Mouse (Mus musculus): ENCODE measurements around the gene Rrp15. TPM values are rescaled to one million over a fixed set of nuclear protein-coding genes. Genes with fewer than 3 reads are reported as not detected.
A peak's percentile ranks its signal among the peaks of the same experiment; 100 is the strongest.

Rrp15 gene
- polyA plus RNA-seq, 1 experiment, result 0.16 TPM

DNA sequence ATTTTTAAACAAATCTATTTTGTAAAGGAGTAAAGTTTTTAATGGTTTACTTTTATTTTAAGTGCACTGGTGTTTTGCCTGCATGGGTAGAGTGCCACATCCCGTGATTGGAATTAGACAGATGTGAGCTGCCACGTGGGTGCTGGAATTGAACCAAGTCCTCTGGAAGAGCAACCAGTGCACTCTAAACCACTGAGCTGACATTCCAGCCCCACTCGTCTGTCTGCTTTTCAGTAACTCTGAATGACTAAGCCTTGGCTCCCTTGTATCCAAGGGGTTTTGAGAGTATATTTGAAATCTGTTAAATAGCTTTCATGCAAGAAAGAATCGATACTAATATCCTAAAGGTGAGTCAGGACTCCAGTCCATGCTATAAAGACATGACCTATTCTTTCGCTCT, 30.3 kb downstream of the Rrp15 start:
- Histone ChIP-seq H3K9me3 (ENCODE audit: control insufficient read depth, low read length) (no peaks in the 10 kb centered on the region), H3K36me3 (ENCODE audit: control insufficient read depth) (peaks cover 46% of the 10 kb centered on the region), H3K4me1 (ENCODE audit: control insufficient read depth) (no peaks in the 10 kb centered on the region), H3K27me3 (ENCODE audit: control insufficient read depth) (no peaks in the 10 kb centered on the region), H3K4me3 (replicated peaks) (no peak overlapping the region)
- TF ChIP-seq GATA1 (IDR thresholded peaks at IDR 0.05; ENCODE audit: low read length) (no peak), TAL1 (IDR thresholded peaks at IDR 0.05; ENCODE audit: low read length) (no peak)

DNA sequence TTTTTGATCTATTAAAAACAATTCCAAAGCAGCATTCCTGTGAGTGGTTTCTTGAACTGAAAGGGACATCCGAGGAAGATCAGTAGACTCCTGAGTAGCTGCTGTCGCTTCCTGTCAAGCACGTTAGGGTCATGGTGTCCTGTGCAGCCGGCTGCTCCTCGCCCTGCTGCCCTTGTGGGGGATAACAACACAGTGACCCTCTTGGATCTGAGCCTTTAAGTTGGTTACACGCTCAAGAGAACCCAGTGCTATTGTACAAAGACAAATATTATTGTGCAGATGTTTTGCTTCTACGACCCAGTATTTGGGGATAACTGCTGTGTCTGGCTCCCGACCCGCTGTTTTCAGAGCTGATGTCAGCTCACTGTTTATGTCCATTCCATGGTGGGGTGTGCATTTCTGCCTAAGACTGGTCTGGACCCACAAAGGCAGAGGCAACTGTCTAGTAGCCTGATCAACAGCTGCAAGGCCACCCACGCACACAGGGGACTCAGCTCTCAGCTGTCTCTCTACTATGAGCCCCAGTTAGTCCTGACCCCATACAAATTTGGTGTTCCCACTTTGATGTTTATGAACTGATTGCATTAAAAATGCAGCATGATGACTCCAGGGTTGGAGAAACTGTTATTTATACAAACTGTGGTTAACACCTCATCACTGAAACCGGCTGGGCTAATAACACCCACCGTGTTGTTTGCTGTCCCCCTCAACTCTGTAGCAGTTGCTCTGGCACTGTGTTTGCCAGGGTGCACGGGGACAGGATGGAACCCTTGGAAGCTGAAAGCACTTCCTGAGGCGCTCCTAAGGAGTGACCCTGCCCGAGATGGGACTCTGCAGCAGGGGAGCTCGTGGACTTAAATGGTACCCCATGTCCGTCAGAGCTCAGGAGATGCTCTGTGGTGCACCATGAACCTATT, 33.9 kb downstream of the Rrp15 start:
- Histone ChIP-seq H3K4me3 (replicated peaks) (no peak overlapping the region), H3K4me1 (ENCODE audit: control insufficient read depth) (no peaks in the 10 kb centered on the region), H3K27me3 (ENCODE audit: control insufficient read depth) (no peaks in the 10 kb centered on the region), H3K9me3 (ENCODE audit: control insufficient read depth, low read length) (no peaks in the 10 kb centered on the region), H3K36me3 (ENCODE audit: control insufficient read depth) (peaks cover 33% of the 10 kb centered on the region)
- no peak for TF ChIP-seq TAL1 (IDR thresholded peaks at IDR 0.05; ENCODE audit: low read length)
- TF ChIP-seq GATA1 (IDR thresholded peaks at IDR 0.05; ENCODE audit: low read length), result no peak

DNA sequence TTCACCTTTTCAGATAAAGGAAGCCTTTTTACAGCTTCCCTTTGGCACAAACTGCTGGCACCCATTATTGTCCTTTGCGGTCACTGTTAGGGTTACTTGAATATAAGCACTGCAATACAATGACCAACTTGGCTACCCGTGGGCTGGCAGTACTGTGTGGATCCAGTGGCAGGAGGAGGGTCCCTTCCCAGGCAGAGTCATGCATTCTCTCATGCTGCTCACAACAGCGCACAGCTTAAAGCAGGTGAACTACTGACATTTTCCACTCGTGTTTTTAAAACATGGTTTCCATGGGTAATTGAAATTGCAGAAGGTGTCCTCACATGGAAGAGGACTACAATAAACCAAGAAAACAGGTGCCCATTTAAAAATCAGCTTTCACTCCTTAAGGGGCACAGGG, 34.9 kb downstream of the Rrp15 start:
- H3K4me1 ChIP-seq (ENCODE audit: control insufficient read depth), result no peaks in the 10 kb centered on the region
- no peaks in the 10 kb centered on the region for H3K9me3 ChIP-seq (ENCODE audit: control insufficient read depth, low read length)
- no peaks in the 10 kb centered on the region for H3K27me3 ChIP-seq (ENCODE audit: control insufficient read depth)
- no peak overlapping the region for H3K4me3 ChIP-seq (replicated peaks)
- TF ChIP-seq TAL1 (IDR thresholded peaks at IDR 0.05; ENCODE audit: low read length), result no peak
- TF ChIP-seq GATA1 (IDR thresholded peaks at IDR 0.05; ENCODE audit: low read length), result no peak
- peaks cover 26% of the 10 kb centered on the region for H3K36me3 ChIP-seq (ENCODE audit: control insufficient read depth)

DNA sequence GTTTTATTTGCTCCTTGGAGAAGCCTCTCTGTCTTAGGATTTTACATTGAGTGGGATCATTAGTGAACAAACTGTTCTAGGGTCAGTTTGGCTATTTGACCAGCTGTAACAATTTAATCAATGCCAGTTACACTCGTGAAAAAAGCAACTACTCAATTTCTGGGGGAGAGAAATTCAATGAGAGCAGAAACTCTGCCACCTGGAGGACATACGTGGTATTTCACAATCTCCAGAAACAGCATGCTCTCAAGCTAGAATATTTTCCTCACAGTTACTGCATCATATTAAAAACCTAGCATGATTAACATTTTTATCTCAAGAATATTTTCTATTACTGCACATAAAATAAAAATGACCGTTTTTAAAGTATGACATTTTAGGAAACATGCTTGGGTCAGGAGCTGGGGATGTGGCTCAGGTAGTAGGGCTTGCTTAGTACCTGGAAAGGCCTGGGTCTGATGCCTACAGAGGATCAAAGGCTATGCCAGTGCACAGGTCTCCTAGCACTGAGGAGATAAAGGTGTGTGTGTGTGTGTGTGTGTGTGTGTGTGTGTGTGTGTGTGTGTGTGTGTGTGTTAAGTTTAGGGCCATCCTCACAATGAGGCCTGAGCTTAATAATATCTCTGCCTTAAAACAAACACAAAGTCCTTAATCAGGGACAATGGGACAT, 36.2 kb downstream of the Rrp15 start:
- TF ChIP-seq TAL1 (IDR thresholded peaks at IDR 0.05; ENCODE audit: low read length) (no peak), GATA1 (IDR thresholded peaks at IDR 0.05; ENCODE audit: low read length) (no peak)
- H3K27me3 ChIP-seq (ENCODE audit: control insufficient read depth), result no peaks in the 10 kb centered on the region
- H3K9me3 ChIP-seq (ENCODE audit: control insufficient read depth, low read length), result no peaks in the 10 kb centered on the region

GRCm38 (mm10) chr1:186705915-186706248, 43.3 kb downstream of the Rrp15 start, which contains the start of gene Tgfb2:
Gene Tgfb2 (minus strand): TSS chr1:186705989.
- H3K27me3 ChIP-seq (ENCODE audit: control insufficient read depth), result peaks cover 51% of the 10 kb centered on the region
- H3K4me1 ChIP-seq (ENCODE audit: control insufficient read depth), result peaks cover 2% of the 10 kb centered on the region
- peak within 1 kb of the TSS; percentile 37 for H3K4me3 ChIP-seq (replicated peaks)

More for the DNA sequence above, 36.2 kb downstream of the Rrp15 start:
- no peak overlapping the region for H3K4me3 ChIP-seq (replicated peaks)
- H3K4me1 ChIP-seq (ENCODE audit: control insufficient read depth), result no peaks in the 10 kb centered on the region
- H3K36me3 ChIP-seq (ENCODE audit: control insufficient read depth), result peaks cover 18% of the 10 kb centered on the region

GRCm38 (mm10) chr1:186705203-186705914, 43.8 kb downstream of the Rrp15 start:
- Histone ChIP-seq H3K27me3 (ENCODE audit: control insufficient read depth) (peaks cover 53% of the 10 kb centered on the region), H3K36me3 (ENCODE audit: control insufficient read depth) (no peaks in the 10 kb centered on the region), H3K9me3 (ENCODE audit: control insufficient read depth, low read length) (no peaks in the 10 kb centered on the region), H3K4me1 (ENCODE audit: control insufficient read depth) (peaks cover 2% of the 10 kb centered on the region), H3K4me3 (replicated peaks) (peak overlapping the region; percentile 37)
- TF ChIP-seq GATA1 (IDR thresholded peaks at IDR 0.05; ENCODE audit: low read length), result no peak
- no peak for TF ChIP-seq TAL1 (IDR thresholded peaks at IDR 0.05; ENCODE audit: low read length)

More at GRCm38 (mm10) chr1:186705915-186706248, 43.3 kb downstream of the Rrp15 start, which contains the start of gene Tgfb2:
- no peak for TF ChIP-seq GATA1 (IDR thresholded peaks at IDR 0.05; ENCODE audit: low read length)
- no peak for TF ChIP-seq TAL1 (IDR thresholded peaks at IDR 0.05; ENCODE audit: low read length)
- no peaks in the 10 kb centered on the region for H3K9me3 ChIP-seq (ENCODE audit: control insufficient read depth, low read length)
- H3K36me3 ChIP-seq (ENCODE audit: control insufficient read depth), result no peaks in the 10 kb centered on the region

DNA sequence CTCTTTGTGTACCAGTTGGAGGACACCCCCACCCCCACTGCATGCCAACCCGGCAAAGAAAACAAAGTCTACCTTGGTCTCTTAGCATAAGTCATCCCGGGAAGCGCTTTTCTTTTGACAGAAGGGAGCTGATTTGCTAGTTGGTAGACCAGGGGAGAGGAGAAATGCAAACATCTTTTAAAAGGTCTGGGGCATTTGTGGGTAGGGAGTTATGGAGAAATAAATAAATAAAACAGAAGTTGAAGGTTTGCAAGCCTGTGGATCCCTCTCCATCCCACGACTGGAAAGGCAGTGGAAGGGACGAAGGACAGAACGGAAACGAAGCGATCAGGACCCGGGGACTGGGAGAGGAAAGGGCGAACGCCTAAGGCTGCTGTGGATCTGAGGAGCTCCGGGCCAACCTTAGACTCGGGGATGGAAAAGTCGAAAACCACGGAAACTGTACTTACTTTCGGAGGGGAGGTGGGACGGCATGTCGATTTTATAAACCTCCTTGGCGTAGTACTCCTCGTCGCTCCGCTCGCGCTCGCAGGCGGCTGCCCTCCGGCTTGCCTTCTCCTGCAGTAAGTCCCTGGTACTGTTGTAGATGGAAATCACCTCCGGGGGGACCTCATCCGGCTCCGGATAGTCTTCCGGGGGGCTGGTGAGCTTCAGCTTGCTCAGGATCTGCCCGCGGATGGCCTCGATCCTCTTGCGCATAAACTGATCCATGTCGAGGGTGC, 45.0 kb downstream of the Rrp15 start:
- Histone ChIP-seq H3K4me3 (replicated peaks) (peak overlapping the region; percentile 25), H3K27me3 (ENCODE audit: control insufficient read depth) (peaks cover 53% of the 10 kb centered on the region), H3K36me3 (ENCODE audit: control insufficient read depth) (no peaks in the 10 kb centered on the region), H3K4me1 (ENCODE audit: control insufficient read depth) (peaks cover 2% of the 10 kb centered on the region), H3K9me3 (ENCODE audit: control insufficient read depth, low read length) (no peaks in the 10 kb centered on the region)
- TF ChIP-seq TAL1 (IDR thresholded peaks at IDR 0.05; ENCODE audit: low read length), result no peak
- no peak for TF ChIP-seq GATA1 (IDR thresholded peaks at IDR 0.05; ENCODE audit: low read length)

GRCm38 (mm10) chr1:186703256-186703979, 45.7 kb downstream of the Rrp15 start:
- no peak overlapping the region for H3K4me3 ChIP-seq (replicated peaks)
- no peaks in the 10 kb centered on the region for H3K36me3 ChIP-seq (ENCODE audit: control insufficient read depth)
- H3K9me3 ChIP-seq (ENCODE audit: control insufficient read depth, low read length), result no peaks in the 10 kb centered on the region
- peaks cover 53% of the 10 kb centered on the region for H3K27me3 ChIP-seq (ENCODE audit: control insufficient read depth)
- peaks cover 2% of the 10 kb centered on the region for H3K4me1 ChIP-seq (ENCODE audit: control insufficient read depth)
- TF ChIP-seq TAL1 (IDR thresholded peaks at IDR 0.05; ENCODE audit: low read length), result no peak
- TF ChIP-seq GATA1 (IDR thresholded peaks at IDR 0.05; ENCODE audit: low read length), result no peak
